In genomic region chr11:70313833-70314232, GRCm38 (mm10) we compare ENCODE assay signal across 9 mouse cellular contexts. TPM values are rescaled to one million over a fixed set of nuclear protein-coding genes. Genes with fewer than 3 reads are reported as not detected.
A peak's percentile ranks its signal among the peaks of the same experiment; 100 is the strongest.
DNase-seq lines count a peak whose midpoint lies in the region; ATAC-seq lines count a peak whose summit lies in the region.
"Had no signal": no experiment of that assay in that cellular context is flagged by ENCODE, and none has a peak within 500 bp of the region (broad histone marks: within the 10 kb centered on the region; RNA-seq: fewer than 3 reads in every experiment).

No protein-coding gene starts in this region.

- peaks cover 22% of the 10 kb centered on the region; the same call in 1 of the 2 replicates for H3K27me3 ChIP-seq in forebrain, embryonic 12.5 days
- H3K27me3 ChIP-seq: embryonic facial prominence, embryonic 15.5 days had no signal

- H3K9me3 ChIP-seq in forebrain, embryonic 12.5 days = no peaks in the 10 kb centered on the region
- H3K9me3 ChIP-seq: embryonic facial prominence, embryonic 15.5 days had no signal

- 0 out of 2 replicates have a peak, but pooled peaks have one; percentile 52 for ATAC-seq in megakaryocyte progenitor cell, adult 5-6 weeks (replicated peaks; ENCODE audit: poor library complexity)
- ATAC-seq in forebrain, embryonic 12.5 days (ENCODE audit: low FRiP score) = no peak

- WGBS in forebrain, embryonic 12.5 days = 44% methylated on average over 7 of the region's 7 CpGs

- no peak overlapping the region for H3K27ac ChIP-seq in forebrain, embryonic 12.5 days
- H3K27ac ChIP-seq: embryonic facial prominence, embryonic 15.5 days had no signal

- no peak overlapping the region for H3K4me3 ChIP-seq in forebrain, embryonic 12.5 days (replicated peaks)
- H3K4me3 ChIP-seq: embryonic facial prominence, embryonic 15.5 days had no signal

- no peak overlapping the region for H3K9ac ChIP-seq in forebrain, embryonic 12.5 days
- H3K9ac ChIP-seq: embryonic facial prominence, embryonic 15.5 days had no signal

- no peak overlapping the region for H3K4me2 ChIP-seq in forebrain, embryonic 12.5 days
- H3K4me2 ChIP-seq: embryonic facial prominence, embryonic 15.5 days had no signal

- DNase-seq in kidney, postnatal 10 days = peak; percentile 37
- no peak for DNase-seq in kidney, adult 11 months
- DNase-seq in ES-CJ7 (ENCODE audit: low read depth, low spot score) = peak; percentile 53
- DNase-seq in adipocyte (ENCODE audit: low spot score) = peak; percentile 26
- no peak for DNase-seq in right cerebral cortex, adult 2 months (ENCODE audit: low spot score in 2 of 2)

- no peaks in the 10 kb centered on the region for H3K4me1 ChIP-seq in forebrain, embryonic 12.5 days
- H3K4me1 ChIP-seq: embryonic facial prominence, embryonic 15.5 days had no signal

- no peaks in the 10 kb centered on the region for H3K36me3 ChIP-seq in forebrain, embryonic 12.5 days (replicated peaks)
- H3K36me3 ChIP-seq: embryonic facial prominence, embryonic 15.5 days had no signal

RNA-seq across cellular contexts. Expression of gene Alox12e, which starts 8.6 kb away (rescaled TPM):
- total RNA-seq in megakaryocyte progenitor cell, adult 5-6 weeks (2015) = 0.39 TPM in 1 of 2 replicates, not detected in the other
- not detected in 2 replicates for total RNA-seq in megakaryocyte progenitor cell, adult 5-6 weeks (2017)
- polyA plus RNA-seq in forebrain, embryonic 12.5 days (2016; fragmentation: Nextera tagmentation; extraction: Ambion mirVana) = not detected in 2 replicates
- total RNA-seq: heart, postnatal 36 days had no signal

RNA-seq across cellular contexts. Expression of gene Alox15, which starts 38.0 kb away (rescaled TPM):
- 1.4 and 1.6 TPM in 2 replicates for total RNA-seq in megakaryocyte progenitor cell, adult 5-6 weeks (2015)
- 1.2 TPM in 2 replicates for total RNA-seq in megakaryocyte progenitor cell, adult 5-6 weeks (2017)
- polyA plus RNA-seq in forebrain, embryonic 12.5 days (2016; fragmentation: Nextera tagmentation; extraction: Ambion mirVana) = 0.08 and 0.34 TPM in 2 replicates

RNA-seq across cellular contexts. Expression of gene Alox12, which starts 58.7 kb away (rescaled TPM):
- total RNA-seq in megakaryocyte progenitor cell, adult 5-6 weeks (2015) = 0.27 TPM in 1 of 2 replicates, not detected in the other
- not detected in 2 replicates for total RNA-seq in megakaryocyte progenitor cell, adult 5-6 weeks (2017)
- 1.3 and 1.6 TPM in 2 replicates for polyA plus RNA-seq in forebrain, embryonic 12.5 days (2016; fragmentation: Nextera tagmentation; extraction: Ambion mirVana)

Comparison
In these comparisons a context has a peak if more than half of its experiments do, and no peak if none do; other contexts are left out.
1. DNase-seq: peak in kidney, postnatal 10 days (single experiment), ES-CJ7 (single experiment) and adipocyte (single experiment); none in kidney, adult 11 months (single experiment) and right cerebral cortex, adult 2 months (0 of 2).